Mouse (Mus musculus): ENCODE measurements around the gene Myo7a. TPM values are rescaled to one million over a fixed set of nuclear protein-coding genes. Genes with fewer than 3 reads are reported as not detected.

Myo7a gene
- 2.0 TPM for polyA plus RNA-seq (2014; fragmentation: Illumina TruSeq; extraction: RNeasy Lipid Tissue Mini Kit (QIAGEN cat#74804); ENCODE audit: low read depth, low replicate concordance)

GRCm38 (mm10) chr7:98119179-98119960 lies at the start of gene Myo7a:
Gene Myo7a, minus strand, starts transcription at chr7:98119524.

GRCm38 (mm10) chr7:98145402-98145801 lies 26.1 kb upstream of the Myo7a start, which contains the start of gene Omp:
Gene Omp, minus strand, starts transcription at chr7:98145502.

Other genes with a start within 250 kb of the Myo7a start
- not detected for gene Gdpd4, start 199.6 kb downstream of the Myo7a start, polyA plus RNA-seq (2014; fragmentation: Illumina TruSeq; extraction: RNeasy Lipid Tissue Mini Kit (QIAGEN cat#74804); ENCODE audit: low read depth, low replicate concordance)
- not detected for gene Omp, start 26.0 kb upstream of the Myo7a start, polyA plus RNA-seq (2014; fragmentation: Illumina TruSeq; extraction: RNeasy Lipid Tissue Mini Kit (QIAGEN cat#74804); ENCODE audit: low read depth, low replicate concordance)
- gene Capn5, start 58.8 kb upstream of the Myo7a start, polyA plus RNA-seq (2014; fragmentation: Illumina TruSeq; extraction: RNeasy Lipid Tissue Mini Kit (QIAGEN cat#74804); ENCODE audit: low read depth, low replicate concordance) = 0.40 TPM
- gene B3gnt6, start 80.0 kb upstream of the Myo7a start, polyA plus RNA-seq (2014; fragmentation: Illumina TruSeq; extraction: RNeasy Lipid Tissue Mini Kit (QIAGEN cat#74804); ENCODE audit: low read depth, low replicate concordance) = not detected
- gene Acer3, start 201.7 kb upstream of the Myo7a start, polyA plus RNA-seq (2014; fragmentation: Illumina TruSeq; extraction: RNeasy Lipid Tissue Mini Kit (QIAGEN cat#74804); ENCODE audit: low read depth, low replicate concordance) = 34.8 TPM
- 4.0 TPM for gene Tsku, start 241.8 kb upstream of the Myo7a start, polyA plus RNA-seq (2014; fragmentation: Illumina TruSeq; extraction: RNeasy Lipid Tissue Mini Kit (QIAGEN cat#74804); ENCODE audit: low read depth, low replicate concordance)

Data from liver, adult 10 weeks (tissue).